Mouse (Mus musculus): ENCODE measurements around the gene Hemk1.

The Hemk1 gene

GRCm38 (mm10) chr9:107343146-107343943 is 5.2 kb upstream of the Hemk1 start:
- no peak for DNase-seq (ENCODE audit: low spot score in 2 of 2)

DNA sequence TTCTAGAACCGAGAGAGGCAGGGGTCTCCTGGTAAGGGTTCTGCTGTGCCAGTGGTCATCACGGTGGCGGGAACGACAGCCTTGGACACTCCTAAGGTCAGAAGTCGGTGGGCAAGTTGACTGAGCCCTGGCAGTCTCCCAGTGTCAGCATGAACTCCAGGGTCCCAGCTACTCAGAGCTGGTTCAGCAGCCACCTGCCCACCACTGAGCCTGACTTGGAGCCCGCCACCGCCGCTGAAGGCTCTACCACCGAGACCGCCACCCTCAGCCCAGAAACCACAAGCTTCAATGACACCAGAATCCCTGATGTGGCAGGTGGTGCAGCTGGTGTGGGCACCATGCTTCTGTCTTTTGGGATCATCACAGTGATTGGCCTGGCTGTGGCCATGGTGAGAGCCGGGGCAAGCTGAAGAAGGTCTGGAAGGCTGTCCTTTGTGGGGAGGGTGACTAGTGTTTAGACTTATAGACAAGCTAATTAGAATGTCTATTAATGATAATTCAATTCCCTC is 4.1 kb upstream of the Hemk1 start:
- no peak for DNase-seq (ENCODE audit: low spot score in 2 of 2)

GRCm38 (mm10) chr9:107340911-107341645 is 2.9 kb upstream of the Hemk1 start:
- no peak for DNase-seq (ENCODE audit: low spot score in 2 of 2)

DNA sequence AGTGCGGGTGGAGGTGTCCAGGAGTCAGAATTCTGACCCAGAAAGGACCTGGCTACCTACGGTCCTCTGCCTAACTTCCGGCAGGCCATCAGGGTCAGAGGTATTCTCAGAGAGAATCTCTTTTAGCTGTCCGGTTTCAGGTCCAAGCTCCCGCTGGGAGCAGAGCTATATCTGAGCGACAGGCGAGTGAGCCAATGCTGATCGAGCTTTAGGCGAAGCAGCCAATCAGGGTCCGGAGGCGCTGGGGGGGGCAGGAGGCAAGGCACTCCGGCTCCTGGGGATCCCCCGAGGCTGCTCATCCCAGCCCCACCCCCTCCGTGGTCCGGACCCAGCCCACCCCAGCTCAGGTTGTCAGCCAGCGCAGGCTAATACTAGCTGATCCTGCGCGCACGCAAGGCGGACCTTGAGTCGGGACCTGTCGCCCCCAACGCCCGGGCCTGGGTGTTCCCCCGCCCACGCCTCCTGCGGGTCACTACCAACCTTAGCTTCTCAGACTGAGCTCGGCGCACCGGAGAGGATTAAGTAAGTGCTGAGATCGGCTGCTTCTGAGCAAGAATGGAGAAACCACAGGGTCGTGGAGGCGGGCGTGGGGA is 2.2 kb upstream of the Hemk1 start, which contains the start of gene 6430571L13Rik:
Gene 6430571L13Rik, plus strand, starts transcription at position 336 of the 593 bp plus-strand sequence.
- peak; percentile 89 to 92 for DNase-seq (ENCODE audit: low spot score in 2 of 2)

GRCm38 (mm10) chr9:107336386-107336785 is 1.8 kb downstream of the Hemk1 start:
- no peak for DNase-seq (ENCODE audit: low spot score in 2 of 2)

GRCm38 (mm10) chr9:107335909-107336308 is 2.2 kb downstream of the Hemk1 start:
- DNase-seq (ENCODE audit: low spot score in 2 of 2) = peak; percentile 62 to 77

DNA sequence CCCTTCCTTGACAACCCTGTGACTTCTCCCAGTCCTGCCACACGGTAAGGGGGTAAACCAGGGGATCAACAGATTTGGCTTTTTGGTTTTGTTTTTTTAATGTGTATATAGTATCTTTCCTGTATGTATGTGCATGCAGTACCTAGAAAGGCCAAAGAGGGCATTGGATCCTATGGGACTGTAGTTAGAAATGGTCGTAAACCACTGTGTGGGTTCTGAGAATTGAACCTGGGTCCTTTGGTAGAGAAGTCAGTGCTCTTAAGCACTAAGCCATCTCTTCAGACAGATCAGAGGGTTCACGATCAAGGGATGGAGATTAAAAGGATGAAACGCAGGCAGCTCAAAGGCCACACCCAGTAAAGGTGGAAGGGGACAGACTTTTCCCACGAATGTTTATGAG is 3.1 kb downstream of the Hemk1 start:
- no peak for DNase-seq (ENCODE audit: low spot score in 2 of 2)

DNA sequence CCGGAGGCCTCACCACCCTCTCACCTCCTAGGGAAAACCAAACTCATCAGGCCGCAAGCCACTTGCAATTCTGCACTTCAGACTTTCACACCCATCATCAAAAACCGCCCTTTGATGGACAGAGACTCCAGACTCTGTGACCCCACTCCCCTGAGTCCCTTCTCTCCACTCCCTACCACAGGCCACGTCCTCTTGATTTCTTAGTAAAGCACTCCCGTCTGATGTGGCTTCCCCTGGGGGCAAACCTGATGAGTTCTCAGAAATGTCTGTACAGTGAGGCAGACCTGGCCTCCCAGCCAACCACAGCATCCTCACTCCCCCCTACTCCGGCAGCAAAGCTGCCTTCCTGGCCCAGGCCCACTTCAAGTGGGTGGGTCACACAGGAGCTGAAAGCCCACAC is 3.8 kb downstream of the Hemk1 start:
- DNase-seq (ENCODE audit: low spot score in 2 of 2) = no peak

- DNase-seq (ENCODE audit: low spot score in 2 of 2) = no peak
These were observed 4.5 kb downstream of the Hemk1 start for GRCm38 (mm10) chr9:107333686-107334085.

- DNase-seq (ENCODE audit: low spot score in 2 of 2) = no peak
These were observed 7.4 kb downstream of the Hemk1 start for GRCm38 (mm10) chr9:107330791-107331190.

DNA sequence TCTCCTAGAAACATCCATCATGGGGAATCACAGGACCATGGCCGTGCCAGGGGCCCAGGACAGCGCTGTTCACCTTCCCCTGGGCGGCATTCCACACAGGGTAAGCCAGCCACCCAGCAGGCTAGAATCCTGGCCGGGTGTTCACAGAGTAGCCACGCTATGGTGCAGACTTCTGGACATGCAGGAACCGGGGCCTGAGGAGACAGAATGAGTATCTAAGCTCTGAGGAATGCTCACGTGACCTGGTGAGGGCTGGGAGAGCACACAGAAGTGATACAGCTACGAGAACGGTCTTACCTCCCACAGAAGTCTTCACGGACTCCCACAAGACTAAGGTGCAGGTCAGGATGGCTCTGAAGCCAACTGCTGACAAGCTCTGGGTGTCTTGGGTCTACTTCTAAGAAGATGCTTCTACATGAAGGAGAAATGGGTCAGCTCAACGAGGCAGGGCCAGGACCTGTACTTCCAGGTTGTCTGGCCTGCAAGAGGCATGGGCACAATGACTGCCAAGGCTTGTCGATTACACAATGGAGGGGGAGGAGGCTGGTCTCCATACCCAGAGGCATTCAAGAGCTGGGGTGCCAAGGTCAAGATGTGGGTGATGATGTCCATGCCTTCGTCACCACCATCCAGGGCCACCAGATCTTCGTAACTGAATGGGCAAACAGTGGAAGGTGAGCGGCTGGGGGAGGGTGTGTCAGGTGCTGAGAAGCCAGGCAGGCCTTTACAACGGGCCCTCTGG is 10.1 kb downstream of the Hemk1 start:
- no peak for DNase-seq (ENCODE audit: low spot score in 2 of 2)

GRCm38 (mm10) chr9:107325904-107326303 is 12.2 kb downstream of the Hemk1 start:
- no peak for DNase-seq (ENCODE audit: low spot score in 2 of 2)

DNA sequence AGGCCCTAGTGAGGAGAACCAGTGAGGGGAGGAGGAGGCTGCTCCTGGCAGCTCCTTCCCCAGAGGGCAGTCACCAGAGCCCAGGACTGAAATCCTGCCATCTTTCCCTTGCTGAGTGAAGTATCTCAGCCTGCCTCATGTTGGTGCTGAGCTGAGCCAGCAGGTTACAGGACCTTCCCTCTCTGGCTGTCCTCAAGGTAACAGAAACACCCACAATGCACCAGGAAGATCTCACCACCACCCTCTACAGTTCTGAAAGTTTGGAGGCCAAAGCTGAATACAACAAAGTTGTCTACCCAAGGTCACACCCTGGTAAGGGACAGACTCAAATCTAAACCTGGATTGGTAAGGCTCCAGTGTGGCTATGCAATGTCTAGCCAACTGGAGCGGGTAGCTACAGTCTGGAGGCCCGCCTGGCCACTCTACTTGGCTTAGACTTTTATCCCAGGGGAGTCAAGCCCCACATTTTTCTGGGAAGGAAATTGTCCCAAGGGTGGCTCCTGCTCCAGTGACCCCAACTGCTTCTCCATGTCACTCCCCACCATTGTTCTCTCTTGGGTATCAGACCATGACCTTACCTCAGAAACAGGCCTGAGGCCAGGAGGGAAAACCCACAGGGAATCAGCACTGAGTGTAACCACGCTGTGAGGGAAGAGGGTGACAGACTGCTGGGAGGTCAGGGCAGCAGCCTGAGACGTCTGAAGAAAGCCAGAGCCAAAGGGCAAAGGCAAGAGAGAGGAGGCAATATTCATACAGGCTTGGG is 13.2 kb downstream of the Hemk1 start:
- no peak for DNase-seq (ENCODE audit: low spot score in 2 of 2)

DNA sequence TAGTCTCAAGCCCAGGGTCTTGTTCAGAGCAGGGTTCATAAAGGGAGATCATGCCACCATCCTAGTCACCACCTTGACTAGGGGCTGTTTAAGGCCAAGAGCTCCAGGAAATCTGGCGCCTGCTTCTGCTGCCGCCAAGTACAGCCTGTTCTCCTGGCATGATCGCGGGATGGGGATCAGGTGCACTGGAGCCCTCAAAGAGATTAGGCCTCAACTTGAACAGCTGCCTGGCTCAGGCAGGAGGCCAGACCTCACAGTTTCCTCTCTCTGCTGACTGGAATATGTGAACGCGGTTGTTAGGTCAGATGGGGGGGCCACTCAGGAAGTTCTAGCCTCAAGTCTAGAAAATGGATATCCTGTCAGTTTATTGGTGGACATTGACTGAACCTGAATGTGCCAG is 14.6 kb downstream of the Hemk1 start:
- DNase-seq (ENCODE audit: low spot score in 2 of 2) = no peak

DNA sequence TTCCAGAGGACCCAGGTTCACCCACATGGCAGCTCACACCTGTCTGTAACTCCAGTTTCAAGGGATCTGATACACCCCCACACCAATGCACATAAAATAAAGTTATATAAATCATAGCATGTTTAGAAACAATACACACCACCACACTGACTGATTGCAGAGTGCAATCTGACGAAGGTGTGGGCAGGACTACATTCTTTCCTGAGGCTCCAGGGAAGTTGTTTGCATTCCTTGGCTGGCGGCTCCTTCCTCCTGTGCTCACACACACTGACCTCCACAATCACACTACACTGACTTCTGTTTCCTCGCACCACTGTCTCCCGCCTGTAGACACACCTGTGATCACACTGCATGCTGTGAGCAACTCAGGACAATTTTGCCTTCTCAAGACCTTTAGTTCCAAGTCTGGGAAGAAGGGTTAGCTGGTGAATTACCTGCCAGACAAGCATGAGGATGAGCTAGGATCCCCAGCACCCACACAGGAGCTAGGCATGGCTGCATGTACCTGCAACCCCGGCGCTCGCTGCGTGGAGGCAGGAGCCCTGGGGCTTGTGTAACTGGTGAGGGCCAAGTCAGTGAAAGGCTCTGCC is 15.6 kb downstream of the Hemk1 start:
- DNase-seq (ENCODE audit: low spot score in 2 of 2) = no peak

DNA sequence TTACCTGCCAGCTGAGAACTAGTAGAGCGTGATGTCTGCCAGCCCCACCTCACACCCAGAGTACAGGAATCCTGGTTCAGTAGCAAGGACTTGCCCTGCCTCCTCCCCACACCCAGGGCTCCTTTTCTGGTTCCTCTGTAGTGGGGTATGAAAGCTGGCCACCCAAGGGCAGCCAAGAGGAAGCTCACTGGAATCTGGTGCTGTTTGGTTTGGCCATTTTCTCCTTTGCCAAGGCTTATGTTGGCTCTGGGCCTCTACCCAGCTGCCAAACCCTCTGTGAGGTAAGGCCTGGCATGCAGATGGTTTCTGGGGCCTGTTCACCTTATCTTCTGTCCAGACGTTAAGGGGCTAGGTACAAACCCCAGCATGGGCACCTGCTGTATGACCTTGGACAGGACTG is 22.4 kb downstream of the Hemk1 start:
- no peak for DNase-seq (ENCODE audit: low spot score in 2 of 2)

DNA sequence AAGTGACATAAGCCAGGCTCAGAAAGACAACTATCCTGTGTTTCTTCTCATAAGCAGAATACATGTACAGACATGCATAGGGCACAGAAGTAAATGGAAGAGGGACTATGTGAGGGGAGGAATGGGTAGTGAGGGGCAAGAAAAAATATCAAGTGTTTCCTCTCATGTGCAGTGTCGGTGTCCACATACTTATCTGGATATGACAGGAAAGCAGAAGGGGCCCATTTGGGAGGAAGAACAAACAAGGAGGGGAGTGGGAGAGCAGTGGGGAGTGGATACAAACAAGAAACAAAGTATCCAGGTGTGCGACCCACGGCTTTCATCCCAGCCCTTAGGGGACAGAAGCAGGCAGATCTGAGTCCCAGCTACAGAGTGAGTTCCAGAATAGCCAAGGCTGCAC is 24.2 kb downstream of the Hemk1 start:
- no peak for DNase-seq (ENCODE audit: low spot score in 2 of 2)

DNA sequence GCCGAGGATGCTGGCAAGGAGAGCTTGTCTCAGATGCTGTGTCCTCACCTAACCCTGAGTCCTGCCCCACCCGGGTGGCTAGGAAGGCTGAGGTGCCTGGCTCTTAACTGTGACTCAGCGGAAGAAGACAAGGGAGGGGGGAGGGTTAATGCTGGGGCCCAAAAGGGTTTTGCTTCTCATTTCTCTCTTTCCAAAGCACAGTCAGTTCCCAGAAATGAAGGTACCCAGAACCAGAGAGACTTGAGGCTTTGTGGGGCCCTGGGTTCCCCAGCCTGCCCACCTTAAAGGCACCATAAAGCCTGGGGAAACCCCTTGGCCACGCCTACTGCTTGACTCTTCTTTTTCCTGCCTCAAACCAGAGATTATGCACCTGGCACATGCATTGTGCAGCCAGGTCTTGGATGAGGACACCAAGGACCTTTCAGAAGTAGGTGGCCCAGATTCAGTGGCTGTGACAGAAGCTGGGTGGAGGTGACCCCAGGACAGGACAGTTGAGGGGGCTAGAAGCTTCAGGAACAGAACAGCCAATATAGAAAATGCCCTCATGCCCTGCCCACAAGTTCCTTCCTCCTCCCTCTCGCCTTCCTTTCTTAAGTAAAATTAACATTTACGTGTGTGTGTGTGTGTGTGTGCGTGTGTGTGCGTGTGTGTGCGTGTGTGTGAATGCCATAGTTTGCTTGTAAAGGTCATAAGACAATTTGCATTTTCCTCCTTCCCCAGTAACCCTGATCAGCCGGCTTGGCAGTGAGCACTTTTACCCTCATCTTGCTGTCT is 25.2 kb downstream of the Hemk1 start:
- no peak for DNase-seq (ENCODE audit: low spot score in 2 of 2)

GRCm38 (mm10) chr9:107309600-107309999 is 28.6 kb downstream of the Hemk1 start:
- DNase-seq (ENCODE audit: low spot score in 2 of 2) = no peak

- no peak for DNase-seq (ENCODE audit: low spot score in 2 of 2)
These were observed 29.0 kb downstream of the Hemk1 start for GRCm38 (mm10) chr9:107309171-107309570.
